Mouse (Mus musculus) spleen, adult 2 months (tissue): ENCODE data around the gene Golga5. TPM values are rescaled to one million over a fixed set of nuclear protein-coding genes. Genes with fewer than 3 reads are reported as not detected.

Experiments used
- DNase-seq, 2 experiments: peaks; one replicate each; pipeline versions ENCODE4 v3.0.0 to v3.0.0-alpha.2; 2012 to 2021; ENCODE audit warnings: low spot score in 2 of 2, low read depth in 1 of 2
- H3K27ac ChIP-seq: fragments of 200-500 bp; 2 replicates; pipeline ENCODE4 v1.5.1; 2012; ENCODE audit warnings: low read length, inconsistent platforms; ENCODE audit not compliant: insufficient read depth
- H3K27me3 ChIP-seq: fragments of 200-500 bp; 2 replicates; pipeline ENCODE4 v1.6.1; 2012; ENCODE audit warnings: mild to moderate bottlenecking, moderate library complexity, low read length, inconsistent platforms; ENCODE audit not compliant: control insufficient read depth, insufficient read depth
- H3K36me3 ChIP-seq: fragments of 200-500 bp; 2 replicates; pipeline ENCODE4 v1.6.1; 2012; ENCODE audit warnings: mild to moderate bottlenecking, low read length, inconsistent platforms; ENCODE audit not compliant: control insufficient read depth, insufficient read depth
- H3K4me1 ChIP-seq: fragments of 200-500 bp; 2 replicates; pipeline ENCODE4 v1.6.1; 2011; ENCODE audit warnings: inconsistent platforms; ENCODE audit not compliant: control insufficient read depth, insufficient read depth, insufficient read length
- H3K4me3 ChIP-seq: fragments of 200-500 bp; 2 replicates; pipeline ENCODE4 v1.5.1; 2011; ENCODE audit warnings: mild to moderate bottlenecking, inconsistent platforms; ENCODE audit not compliant: insufficient read depth, insufficient read length; ENCODE audit errors: extremely low read depth
- CTCF ChIP-seq: fragments of 200-500 bp; IDR thresholded peaks from 2 replicates; pipeline ENCODE4 v1.5.1; 2011; ENCODE audit warnings: mild to moderate bottlenecking, inconsistent platforms; ENCODE audit not compliant: insufficient read depth, insufficient read length, insufficient replicate concordance; ENCODE audit errors: extremely low read depth
- POLR2A ChIP-seq: fragments of 200-500 bp; IDR thresholded peaks from 2 replicates; pipeline ENCODE4 v1.6.1; 2011; ENCODE audit warnings: low read depth, low read length, inconsistent platforms
- WGBS: fragments of 180-500 bp; shearing (Covaris S2); methylation state at CpG from one replicate; pipeline ENCODE4 v1.1.7; 2018; 5-methylcytosine and 5-hydroxymethylcytosine counted together
- polyA plus RNA-seq: library from polyadenylated mRNA; depleted of rRNA; stranded (reverse); fragments of >200 nt; gene quantifications from 2 replicates; pipeline ENCODE4 v1.2.3, GENCODE M21; 2012

The Golga5 gene
- polyA plus RNA-seq, 1 experiment: 6.9 TPM

GRCm38 (mm10) chr12:102521777-102522319, 52.9 kb downstream of the Golga5 start:
- no peaks in the 10 kb centered on the region for H3K36me3 ChIP-seq
- WGBS: 75% methylated on average over 13 of the region's 13 CpGs
- no peaks in the 10 kb centered on the region for H3K27me3 ChIP-seq
- TF ChIP-seq POLR2A: no peak
- TF ChIP-seq CTCF: no peak
- H3K4me3 ChIP-seq: no peak overlapping the region
- H3K4me1 ChIP-seq: 0 out of 2 replicates have a peak, but pooled peaks cover 3% of the 10 kb centered on the region
- H3K27ac ChIP-seq: no peak overlapping the region
- no peak for DNase-seq

- DNase-seq: no peak
- Histone ChIP-seq H3K36me3 (no peaks in the 10 kb centered on the region), H3K4me3 (no peak overlapping the region), H3K27me3 (no peaks in the 10 kb centered on the region), H3K4me1 (0 out of 2 replicates have a peak, but pooled peaks cover 3% of the 10 kb centered on the region), H3K27ac (no peak overlapping the region)
- 33% methylated on average over 3 of the region's 3 CpGs for WGBS
- no peak for TF ChIP-seq POLR2A
- TF ChIP-seq CTCF: no peak
Observed at GRCm38 (mm10) chr12:102524216-102524615, 55.3 kb downstream of the Golga5 start.

GRCm38 (mm10) chr12:102524760-102525159, 55.8 kb downstream of the Golga5 start:
- H3K4me1 ChIP-seq: 0 out of 2 replicates have a peak, but pooled peaks cover 3% of the 10 kb centered on the region
- DNase-seq: no peak
- H3K27me3 ChIP-seq: no peaks in the 10 kb centered on the region
- 54% methylated on average over 6 of the region's 6 CpGs for WGBS
- H3K36me3 ChIP-seq: no peaks in the 10 kb centered on the region
- no peak overlapping the region for H3K27ac ChIP-seq
- TF ChIP-seq CTCF: no peak
- no peak overlapping the region for H3K4me3 ChIP-seq

GRCm38 (mm10) chr12:102527989-102528388, 59.1 kb downstream of the Golga5 start:
- no peaks in the 10 kb centered on the region for H3K27me3 ChIP-seq
- TF ChIP-seq POLR2A: no peak
- TF ChIP-seq CTCF: no peak
- 0 out of 2 replicates have a peak, but pooled peaks cover 3% of the 10 kb centered on the region for H3K4me1 ChIP-seq
- H3K27ac ChIP-seq: no peak overlapping the region
- no peak overlapping the region for H3K4me3 ChIP-seq
- no peak for DNase-seq
- H3K36me3 ChIP-seq: no peaks in the 10 kb centered on the region
- WGBS: 51% methylated on average over 5 of the region's 5 CpGs

- H3K27me3 ChIP-seq: no peaks in the 10 kb centered on the region
- H3K4me3 ChIP-seq: no peak overlapping the region
- H3K36me3 ChIP-seq: no peaks in the 10 kb centered on the region
- no peak for DNase-seq
- TF ChIP-seq CTCF: no peak
- TF ChIP-seq POLR2A: no peak
- WGBS: 100% methylated on average over 1 of the region's 1 CpGs
- no peak overlapping the region for H3K27ac ChIP-seq
- no peaks in the 10 kb centered on the region for H3K4me1 ChIP-seq
Observed at GRCm38 (mm10) chr12:102535796-102536195, 66.9 kb downstream of the Golga5 start.

- H3K36me3 ChIP-seq: no peaks in the 10 kb centered on the region
- H3K27ac ChIP-seq: no peak overlapping the region
- no peak for TF ChIP-seq POLR2A
- no peak for TF ChIP-seq CTCF
- 71% methylated on average over 8 of the region's 8 CpGs for WGBS
- H3K4me3 ChIP-seq: no peak overlapping the region
- no peaks in the 10 kb centered on the region for H3K4me1 ChIP-seq
- DNase-seq: no peak
- no peaks in the 10 kb centered on the region for H3K27me3 ChIP-seq
Observed at GRCm38 (mm10) chr12:102540278-102540677, 71.3 kb downstream of the Golga5 start.

- no peaks in the 10 kb centered on the region for H3K4me1 ChIP-seq
- WGBS: 95% methylated on average over 7 of the region's 7 CpGs
- H3K27ac ChIP-seq: no peak overlapping the region
- no peak for DNase-seq
- no peak overlapping the region for H3K4me3 ChIP-seq
- TF ChIP-seq CTCF (no peak), POLR2A (no peak)
- H3K36me3 ChIP-seq: no peaks in the 10 kb centered on the region
- H3K27me3 ChIP-seq: no peaks in the 10 kb centered on the region
Observed at GRCm38 (mm10) chr12:102541168-102541567, 72.2 kb downstream of the Golga5 start.
